Mouse (Mus musculus) embryonic fibroblast, embryonic 13.5 days (primary cell): Measurements from ENCODE around the gene Smyd2.

ENCODE experiments used
- CTCF ChIP-seq: IDR thresholded peaks from 2 replicates; pipeline ENCODE4 v1.5.1; 2011; ENCODE audit warnings: mild to moderate bottlenecking, control low read depth, low read length, moderate library complexity, borderline replicate concordance; ENCODE audit not compliant: insufficient read depth
- POLR2A ChIP-seq: IDR thresholded peaks from 2 replicates; pipeline ENCODE4 v1.6.1; 2011; ENCODE audit warnings: low read depth, mild to moderate bottlenecking, control low read depth, low read length, moderate library complexity

DNA sequence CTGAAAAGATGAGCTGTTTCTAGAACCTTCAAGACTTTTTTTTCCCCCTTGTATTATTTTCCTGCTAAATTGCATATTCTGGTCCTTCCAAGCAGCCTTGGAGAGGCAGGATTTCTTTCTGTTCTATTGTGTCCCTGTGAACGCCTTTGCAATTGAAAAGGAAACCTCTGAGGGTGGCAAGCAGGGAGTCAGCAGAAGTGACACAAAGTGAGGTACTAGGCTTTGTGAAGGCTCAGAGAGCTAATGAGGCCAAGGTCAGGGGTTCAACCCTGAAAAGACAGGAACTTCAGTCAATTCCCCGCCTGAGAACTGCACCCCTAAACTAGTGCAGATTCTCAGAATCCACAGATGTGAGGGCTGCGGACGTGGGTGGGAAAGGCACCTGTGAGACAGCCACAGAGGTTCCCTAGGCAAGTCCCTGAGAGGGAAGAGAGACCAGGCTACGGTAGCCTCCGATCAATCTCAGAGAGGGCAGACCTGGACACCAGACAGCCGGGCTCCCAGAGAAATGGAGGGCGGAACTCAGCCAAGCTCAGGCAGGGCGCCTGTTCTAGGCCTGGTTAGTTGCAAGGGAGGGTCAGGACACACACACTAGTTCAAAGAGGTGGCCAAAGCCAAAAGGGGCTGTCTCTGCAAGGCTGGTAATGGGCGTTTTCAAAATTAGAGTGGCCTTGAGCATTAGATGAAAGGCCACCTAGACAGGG is 5.6 kb downstream of the Smyd2 start:
- TF ChIP-seq CTCF (no peak), POLR2A (no peak)
